Mouse (Mus musculus) MEL (cell line): ENCODE results near the gene Frrs1. TPM values are rescaled to one million over a fixed set of nuclear protein-coding genes. Genes with fewer than 3 reads are reported as not detected.

Source experiments
- DNase-seq: peaks from one replicate; pipeline ENCODE4 v3.0.0; 2011; ENCODE audit warnings: low read depth, low spot score
- H3K27ac ChIP-seq: 2 replicates; pipeline ENCODE4 v1.5.1; 2012; ENCODE audit warnings: low read depth, mild to moderate bottlenecking, control low read depth, low read length, moderate library complexity; ENCODE audit not compliant: control insufficient read depth
- H3K27me3 ChIP-seq, 2 experiments: fragments of 150-350 bp in 1 of 2; sonication (generic) in 1 of 2; 2 replicates each; pipeline ENCODE4 v1.6.1; 2012; ENCODE audit warnings: low read length in 2 of 2, mild to moderate bottlenecking in 2 of 2, improper control_type of control experiment in 1 of 2, moderate library complexity in 1 of 2; ENCODE audit not compliant: insufficient read depth in 2 of 2, control insufficient read depth in 1 of 2
- H3K36me3 ChIP-seq, 2 experiments: 2 replicates each; pipeline ENCODE4 v1.6.1; 2012 to 2014; ENCODE audit warnings: low read length in 2 of 2, improper control_type of control experiment in 1 of 2, inconsistent platforms in 1 of 2, mild to moderate bottlenecking in 1 of 2; ENCODE audit not compliant: insufficient read depth in 2 of 2, control insufficient read depth in 1 of 2
- H3K4me1 ChIP-seq, 2 experiments: fragments of 150-350 bp in 1 of 2; sonication (generic) in 1 of 2; 2 replicates each; pipeline ENCODE4 v1.6.1; 2012; ENCODE audit warnings: low read length in 2 of 2, improper control_type of control experiment in 1 of 2, mild to moderate bottlenecking in 1 of 2; ENCODE audit not compliant: insufficient read depth in 2 of 2, control insufficient read depth in 1 of 2
- H3K4me3 ChIP-seq, 2 experiments: fragments of 150-350 bp in 1 of 2; sonication (generic) in 1 of 2; 2 replicates each; pipeline ENCODE4 v1.5.1; 2012; ENCODE audit warnings: low read depth in 2 of 2, low read length in 2 of 2, mild to moderate bottlenecking in 2 of 2, moderate library complexity in 2 of 2, control low read depth in 1 of 2, improper control_type of control experiment in 1 of 2; ENCODE audit not compliant: control insufficient read depth in 1 of 2, insufficient read depth in 1 of 2
- H3K79me2 ChIP-seq: 2 replicates; pipeline ENCODE4 v1.6.1; 2012; ENCODE audit warnings: mild to moderate bottlenecking, low read length, moderate library complexity; ENCODE audit not compliant: control insufficient read depth, poor library complexity, insufficient read depth
- H3K9ac ChIP-seq: 2 replicates; pipeline ENCODE4 v1.6.1; 2012; ENCODE audit warnings: low read depth, mild to moderate bottlenecking, control low read depth, low read length, moderate library complexity; ENCODE audit not compliant: control insufficient read depth, poor library complexity, severe bottlenecking
- H3K9me3 ChIP-seq: fragments of 150-350 bp; sonication (generic); replicated peaks from 2 replicates; pipeline ENCODE4 v1.6.1; 2012; ENCODE audit warnings: mild to moderate bottlenecking, low read length, improper control_type of control experiment, moderate library complexity; ENCODE audit not compliant: insufficient read depth
- BHLHE40 ChIP-seq: IDR thresholded peaks from 2 replicates; pipeline ENCODE4 v1.6.1; 2012; ENCODE audit warnings: low read depth, mild to moderate bottlenecking, inconsistent platforms, low read length, improper control_type of control experiment, borderline replicate concordance
- CHD1 ChIP-seq: IDR thresholded peaks from 2 replicates; pipeline ENCODE4 v1.6.1; 2012; ENCODE audit warnings: low read depth, mild to moderate bottlenecking, inconsistent platforms, low read length, improper control_type of control experiment
- ELF1 ChIP-seq: IDR thresholded peaks from 2 replicates; pipeline ENCODE4 v1.6.1; 2014; ENCODE audit warnings: low read depth, mild to moderate bottlenecking, inconsistent platforms, low read length, improper control_type of control experiment, moderate library complexity
- HCFC1 ChIP-seq: IDR thresholded peaks from 2 replicates; pipeline ENCODE4 v1.6.1; 2012; ENCODE audit warnings: low read depth, mild to moderate bottlenecking, inconsistent platforms, low read length, improper control_type of control experiment, moderate library complexity
- MAZ ChIP-seq: IDR thresholded peaks from 2 replicates; pipeline ENCODE4 v1.6.1; 2012; ENCODE audit warnings: low read depth, mild to moderate bottlenecking, inconsistent platforms, low read length, improper control_type of control experiment
- MYB ChIP-seq: IDR thresholded peaks from 2 replicates; pipeline ENCODE4 v1.6.1; 2011; ENCODE audit warnings: mild to moderate bottlenecking, low read depth, low read length, improper control_type of control experiment
- MYC ChIP-seq: IDR thresholded peaks from 2 replicates; pipeline ENCODE4 v1.6.1; 2011; ENCODE audit warnings: low read depth, mild to moderate bottlenecking, low read length, improper control_type of control experiment, moderate library complexity
- POLR2A ChIP-seq, 2 experiments: IDR thresholded peaks; 2 replicates each; pipeline ENCODE4 v1.6.1; 2011 to 2012; ENCODE audit warnings: low read length in 2 of 2, mild to moderate bottlenecking in 2 of 2, control low read depth in 1 of 2, improper control_type of control experiment in 1 of 2, low read depth in 1 of 2, moderate library complexity in 1 of 2; ENCODE audit not compliant: control insufficient read depth in 1 of 2, insufficient read depth in 1 of 2, poor library complexity in 1 of 2
- POLR2AphosphoS2 ChIP-seq: IDR thresholded peaks from 2 replicates; pipeline ENCODE4 v1.6.1; 2011; ENCODE audit warnings: low read length, improper control_type of control experiment
- RCOR1 ChIP-seq: IDR thresholded peaks from 2 replicates; pipeline ENCODE4 v1.6.1; 2012; ENCODE audit warnings: low read depth, mild to moderate bottlenecking, inconsistent platforms, low read length, improper control_type of control experiment
- SIN3A ChIP-seq: IDR thresholded peaks from 2 replicates; pipeline ENCODE4 v1.6.1; 2012; ENCODE audit warnings: low read length, improper control_type of control experiment, inconsistent platforms
- USF2 ChIP-seq, 2 experiments: IDR thresholded peaks; 2 replicates each; pipeline ENCODE4 v1.6.1; 2011 to 2012; ENCODE audit warnings: improper control_type of control experiment in 2 of 2, low read length in 2 of 2, borderline replicate concordance in 1 of 2, inconsistent platforms in 1 of 2, low read depth in 1 of 2, mild to moderate bottlenecking in 1 of 2; ENCODE audit not compliant: insufficient read depth in 1 of 2
- ZC3H11A ChIP-seq: IDR thresholded peaks from 2 replicates; pipeline ENCODE4 v1.6.1; 2012; ENCODE audit warnings: low read depth, mild to moderate bottlenecking, inconsistent platforms, low read length, improper control_type of control experiment
- ZKSCAN1 ChIP-seq: IDR thresholded peaks from 2 replicates; pipeline ENCODE4 v1.6.1; 2012; ENCODE audit warnings: low read depth, mild to moderate bottlenecking, inconsistent platforms, low read length, improper control_type of control experiment, moderate library complexity
- ZMIZ1 ChIP-seq: IDR thresholded peaks from 2 replicates; pipeline ENCODE4 v1.6.1; 2012; ENCODE audit warnings: low read depth, mild to moderate bottlenecking, inconsistent platforms, low read length, improper control_type of control experiment, moderate library complexity
- polyA plus RNA-seq, 2 experiments: library from polyadenylated mRNA; stranded (reverse) in 1 of 2; unstranded in 1 of 2; fragments of >175 nt in 1 of 2; fragments of >200 nt in 1 of 2; gene quantifications; 2 replicates each; pipeline versions ENCODE4 v1.2.1 to v1.2.4; 2012; ENCODE audit warnings: low replicate concordance in 2 of 2, low read depth in 1 of 2; ENCODE audit not compliant: insufficient read length in 2 of 2, insufficient read depth in 1 of 2, missing spikeins in 1 of 2
- total RNA-seq: library from RNA; depleted of rRNA; stranded (reverse); fragments of 300-350 nt; gene quantifications from 2 replicates; pipeline ENCODE4 v1.2.3, GENCODE M21; 2012

Gene Frrs1
- total and polyA plus RNA-seq, 3 experiments = 78.5 to 625 (median 84.6) TPM

- H3K9ac ChIP-seq = no peak overlapping the region
- DNase-seq = no peak
- no peak overlapping the region for H3K27ac ChIP-seq
- H3K36me3 ChIP-seq = peaks cover 0 to 44% of the 10 kb centered on the region in 2 experiments; a peak in 2 of 4 replicates
- TF ChIP-seq RCOR1 = no peak
- no peak for TF ChIP-seq POLR2AphosphoS2
- no peak for TF ChIP-seq USF2 (IDR thresholded peaks at IDR 0.05; ENCODE audit: borderline replicate concordance in 1 of 2, insufficient read depth in 1 of 2, low read depth in 1 of 2, low read length in 2 of 2)
- TF ChIP-seq ELF1 = no peak
- no peak for TF ChIP-seq ZC3H11A
- TF ChIP-seq BHLHE40 = no peak
- no peak for TF ChIP-seq SIN3A
- TF ChIP-seq MAZ = no peak
- TF ChIP-seq HCFC1 = no peak
- H3K4me1 ChIP-seq = no peaks in the 10 kb centered on the region
- H3K79me2 ChIP-seq = no peaks in the 10 kb centered on the region
- no peak overlapping the region for H3K4me3 ChIP-seq
- no peaks in the 10 kb centered on the region for H3K27me3 ChIP-seq
- H3K9me3 ChIP-seq = no peaks in the 10 kb centered on the region
Observed at GRCm38 (mm10) chr3:116882221-116882960, 23.1 kb downstream of the Frrs1 start.

DNA sequence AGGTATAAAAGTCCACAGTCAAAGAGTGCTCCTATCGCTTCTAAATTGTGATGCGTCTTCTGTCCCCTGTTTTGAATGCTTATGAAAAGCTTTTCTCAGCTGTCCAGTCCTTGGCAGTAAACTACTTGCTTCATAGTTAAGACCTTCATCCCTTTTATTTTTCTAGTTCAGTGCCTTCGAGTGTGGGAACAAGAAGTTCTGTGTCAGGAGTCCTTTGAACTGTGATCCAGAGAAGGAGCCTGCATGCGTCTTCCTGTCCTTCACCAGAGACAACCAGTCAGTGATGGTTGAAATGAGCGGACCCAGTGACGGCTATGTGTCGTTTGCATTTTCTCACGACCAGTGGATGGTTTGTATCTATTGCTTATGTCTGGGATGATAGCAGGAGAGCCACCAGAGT is 25.7 kb downstream of the Frrs1 start:
- no peak for TF ChIP-seq MYB
- no peak for TF ChIP-seq CHD1
- TF ChIP-seq MYC = no peak
- TF ChIP-seq ZKSCAN1 = no peak
- TF ChIP-seq SIN3A = no peak
- no peak for TF ChIP-seq POLR2A (IDR thresholded peaks at IDR 0.05; ENCODE audit: control insufficient read depth in 1 of 2, insufficient read depth in 1 of 2, low read depth in 1 of 2, low read length in 2 of 2, poor library complexity in 1 of 2)
- TF ChIP-seq MAZ = no peak
- no peak for TF ChIP-seq USF2 (IDR thresholded peaks at IDR 0.05; ENCODE audit: borderline replicate concordance in 1 of 2, insufficient read depth in 1 of 2, low read depth in 1 of 2, low read length in 2 of 2)
- no peak for TF ChIP-seq ZMIZ1
- H3K27ac ChIP-seq = no peak overlapping the region
- no peaks in the 10 kb centered on the region for H3K9me3 ChIP-seq
- no peak overlapping the region for H3K9ac ChIP-seq
- H3K4me3 ChIP-seq = no peak overlapping the region
- no peak for DNase-seq
- H3K4me1 ChIP-seq = no peaks in the 10 kb centered on the region
- no peaks in the 10 kb centered on the region for H3K27me3 ChIP-seq
- H3K79me2 ChIP-seq = no peaks in the 10 kb centered on the region
- peaks cover 0 to 36% of the 10 kb centered on the region in 2 experiments; a peak in 2 of 4 replicates for H3K36me3 ChIP-seq
